ENCODE assay signal across 9 mouse cellular contexts in the genomic region with DNA sequence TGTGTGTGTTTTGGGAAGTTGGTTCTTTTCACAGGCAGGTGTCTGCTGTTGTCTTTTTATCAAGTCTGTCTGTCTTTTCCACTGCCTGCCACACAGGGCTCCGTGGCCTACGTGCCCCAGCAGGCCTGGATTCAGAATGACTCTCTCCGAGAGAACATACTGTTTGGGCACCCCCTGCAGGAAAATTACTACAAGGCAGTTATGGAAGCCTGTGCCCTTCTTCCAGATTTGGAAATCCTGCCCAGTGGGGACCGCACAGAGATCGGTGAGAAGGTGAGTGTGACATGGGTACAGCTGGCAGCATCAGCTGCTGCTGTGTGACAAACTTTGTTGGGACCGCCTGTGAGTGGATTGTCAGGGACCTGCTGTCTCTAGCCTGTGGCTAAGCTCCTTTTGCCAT.
A peak's percentile ranks its signal among the peaks of the same experiment; 100 is the strongest.
DNase-seq lines count a peak whose midpoint lies in the region; ATAC-seq and TF ChIP-seq lines count a peak whose summit lies in the region.
"Had no signal": no experiment of that assay in that cellular context is flagged by ENCODE, and none has a peak within 500 bp of the region (broad histone marks: within the 10 kb centered on the region; RNA-seq: fewer than 3 reads in every experiment).

No protein-coding gene starts in this region.

- no peak for ATAC-seq in intestine, postnatal 0 days
- ATAC-seq in intestine, embryonic 16.5 days, result no peak
- ATAC-seq in hindbrain, embryonic 11.5 days (ENCODE audit: low FRiP score), result no peak

- H3K36me3 ChIP-seq in intestine, postnatal 0 days (ENCODE audit: control insufficient read depth, insufficient read depth), result peaks cover 11% of the 10 kb centered on the region; the same call in 1 of the 2 replicates
- peaks cover 2% of the 10 kb centered on the region; the same call in 1 of the 2 replicates for H3K36me3 ChIP-seq in intestine, embryonic 16.5 days (ENCODE audit: control insufficient read depth, insufficient read depth, low read length)
- H3K36me3 ChIP-seq in hindbrain, embryonic 11.5 days (ENCODE audit: control insufficient read depth, insufficient read depth, low read length), result no peaks in the 10 kb centered on the region
- peaks cover 70% of the 10 kb centered on the region for H3K36me3 ChIP-seq in limb, embryonic 10.5 days

- intact Hi-C loops in heart, postnatal 10 days (cut with DNase I), result loop anchor here (5.0 kb wide), 2 partner anchors 128 to 208 kb away; partner anchors contain the start of gene Fopnl
- intact Hi-C loops in left cerebral cortex, postnatal 4 days (cut with DNase I), result no loop called here

- H3K9me3 ChIP-seq in intestine, postnatal 0 days (ENCODE audit: control insufficient read depth), result no peaks in the 10 kb centered on the region
- H3K9me3 ChIP-seq in intestine, embryonic 16.5 days (ENCODE audit: control insufficient read depth, low read length), result no peaks in the 10 kb centered on the region
- no peaks in the 10 kb centered on the region for H3K9me3 ChIP-seq in hindbrain, embryonic 11.5 days (ENCODE audit: control insufficient read depth, low read length)
- no peaks in the 10 kb centered on the region for H3K9me3 ChIP-seq in limb, embryonic 10.5 days (replicated peaks)
- H3K9me3 ChIP-seq: liver, embryonic 13.5 days had no signal

- H3K4me2 ChIP-seq in intestine, postnatal 0 days (replicated peaks; ENCODE audit: low read depth), result no peak overlapping the region
- no peak overlapping the region for H3K4me2 ChIP-seq in intestine, embryonic 16.5 days (ENCODE audit: low read depth, low read length)
- H3K4me2 ChIP-seq in hindbrain, embryonic 11.5 days (replicated peaks; ENCODE audit: low read depth, low read length), result no peak overlapping the region
- H3K4me2 ChIP-seq: liver, embryonic 13.5 days had no signal

- no peaks in the 10 kb centered on the region for H3K4me1 ChIP-seq in intestine, postnatal 0 days (replicated peaks; ENCODE audit: control insufficient read depth, insufficient read depth, low read length)
- no peaks in the 10 kb centered on the region for H3K4me1 ChIP-seq in intestine, embryonic 16.5 days (ENCODE audit: control insufficient read depth, insufficient read depth, low read length)
- no peaks in the 10 kb centered on the region for H3K4me1 ChIP-seq in hindbrain, embryonic 11.5 days (replicated peaks; ENCODE audit: control insufficient read depth, insufficient read depth, low read length)
- H3K4me1 ChIP-seq in limb, embryonic 10.5 days, result 0 out of 2 replicates have a peak, but pooled peaks cover 4% of the 10 kb centered on the region

- no peak overlapping the region for H3K9ac ChIP-seq in intestine, postnatal 0 days (ENCODE audit: low read depth, low read length)
- no peak overlapping the region for H3K9ac ChIP-seq in intestine, embryonic 16.5 days (ENCODE audit: low read depth, low read length)
- H3K9ac ChIP-seq in hindbrain, embryonic 11.5 days (ENCODE audit: low read depth, low read length), result no peak overlapping the region
- H3K9ac ChIP-seq: liver, embryonic 13.5 days had no signal

- H3K27me3 ChIP-seq in intestine, postnatal 0 days (replicated peaks; ENCODE audit: control insufficient read depth, insufficient read depth, low read length), result no peaks in the 10 kb centered on the region
- H3K27me3 ChIP-seq in intestine, embryonic 16.5 days (replicated peaks; ENCODE audit: control insufficient read depth, insufficient read depth, low read length), result no peaks in the 10 kb centered on the region
- no peaks in the 10 kb centered on the region for H3K27me3 ChIP-seq in hindbrain, embryonic 11.5 days (ENCODE audit: control insufficient read depth, insufficient read depth, low read length)
- H3K27me3 ChIP-seq in limb, embryonic 10.5 days (ENCODE audit: low read depth, poor library complexity, severe bottlenecking), result no peaks in the 10 kb centered on the region
- H3K27me3 ChIP-seq: liver, embryonic 13.5 days had no signal

- H3K4me3 ChIP-seq in intestine, postnatal 0 days (ENCODE audit: low read depth, low read length), result no peak overlapping the region
- H3K4me3 ChIP-seq in intestine, embryonic 16.5 days (ENCODE audit: low read length), result no peak overlapping the region
- H3K4me3 ChIP-seq in hindbrain, embryonic 11.5 days (ENCODE audit: low read depth, low read length), result no peak overlapping the region
- H3K4me3 ChIP-seq in limb, embryonic 10.5 days, result no peak overlapping the region
- H3K4me3 ChIP-seq: liver, embryonic 13.5 days had no signal

- no peak overlapping the region for H3K27ac ChIP-seq in intestine, postnatal 0 days (ENCODE audit: low read depth, low read length)
- no peak overlapping the region for H3K27ac ChIP-seq in intestine, embryonic 16.5 days (ENCODE audit: low read length)
- no peak overlapping the region for H3K27ac ChIP-seq in hindbrain, embryonic 11.5 days (ENCODE audit: low read depth, low read length)
- no peak overlapping the region for H3K27ac ChIP-seq in limb, embryonic 10.5 days
- H3K27ac ChIP-seq: liver, embryonic 13.5 days had no signal

- 88% methylated on average over 6 of the region's 6 CpGs for WGBS in intestine, postnatal 0 days
- WGBS in intestine, embryonic 16.5 days, result 89% methylated on average over 6 of the region's 6 CpGs
- 77% methylated on average over 6 of the region's 6 CpGs for WGBS in hindbrain, embryonic 11.5 days
- WGBS in limb, embryonic 10.5 days, result 89% methylated on average over 6 of the region's 6 CpGs

- TF ChIP-seq CTCF in intestine, postnatal 0 days (IDR thresholded peaks at IDR 0.05; ENCODE audit: low read depth), result peak; percentile 31

- peak; percentile 49 for DNase-seq in adrenal gland, adult 2 months
- peak; percentile 13 for DNase-seq in cerebellum, adult 8-10 months
- peak; percentile 49 to 55 for DNase-seq in heart, postnatal 10 days
- DNase-seq in hindbrain, embryonic 11.5 days (ENCODE audit: low spot score), result no peak
- DNase-seq in limb, embryonic 10.5 days (ENCODE audit: low spot score), result no peak
- no peak for DNase-seq in left cerebral cortex, postnatal 4 days
- DNase-seq: liver, embryonic 13.5 days had no signal

Comparison
In these comparisons a context has a peak if more than half of its experiments do, and no peak if none do; other contexts are left out.
1. DNase-seq: peak in adrenal gland, adult 2 months (single experiment), cerebellum, adult 8-10 months (single experiment) and heart, postnatal 10 days (2 of 2); none in hindbrain, embryonic 11.5 days (single experiment), limb, embryonic 10.5 days (single experiment) and left cerebral cortex, postnatal 4 days (single experiment).